Mouse (Mus musculus) myocyte (in vitro differentiated cells): Measurements from ENCODE around the gene Nlgn2.

Experiments
- E2F4 ChIP-seq: IDR thresholded peaks from one replicate; pipeline ENCODE4 v1.6.1; 2011; ENCODE audit warnings: mild to moderate bottlenecking, control low read depth, moderate library complexity; ENCODE audit not compliant: insufficient read depth
- MAX ChIP-seq: IDR thresholded peaks from one replicate; pipeline ENCODE4 v1.6.1; 2011; ENCODE audit warnings: low read depth, mild to moderate bottlenecking, control low read depth
- MYOG ChIP-seq, 3 experiments: IDR thresholded peaks; one replicate each; pipeline ENCODE4 v1.6.1; 2011; ENCODE audit warnings: control low read depth in 2 of 3, low read depth in 2 of 3, mild to moderate bottlenecking in 2 of 3; ENCODE audit not compliant: insufficient read length in 2 of 3, control insufficient read depth in 1 of 3, insufficient read depth in 1 of 3
- POLR2A ChIP-seq: IDR thresholded peaks from one replicate; pipeline ENCODE4 v1.6.1; 2011; ENCODE audit warnings: low read depth, mild to moderate bottlenecking, control low read depth, moderate library complexity; ENCODE audit not compliant: insufficient read length
- POLR2AphosphoS2 ChIP-seq: IDR thresholded peaks from one replicate; pipeline ENCODE4 v1.6.1; 2011; ENCODE audit warnings: low read depth, control low read depth; ENCODE audit not compliant: insufficient read length
- REST ChIP-seq: IDR thresholded peaks from one replicate; pipeline ENCODE4 v1.6.1; 2011; ENCODE audit warnings: mild to moderate bottlenecking, control low read depth, moderate library complexity; ENCODE audit not compliant: insufficient read depth, insufficient read length
- SRF ChIP-seq: IDR thresholded peaks from one replicate; pipeline ENCODE4 v1.6.1; 2011; ENCODE audit warnings: low read depth; ENCODE audit not compliant: control insufficient read depth, insufficient read length
- TCF12 ChIP-seq: IDR thresholded peaks from one replicate; pipeline ENCODE4 v1.6.1; 2011; ENCODE audit warnings: mild to moderate bottlenecking, control low read depth; ENCODE audit not compliant: poor library complexity, insufficient read depth, severe bottlenecking
- TCF3 ChIP-seq: IDR thresholded peaks from one replicate; pipeline ENCODE4 v1.6.1; 2011; ENCODE audit warnings: low read depth, control low read depth; ENCODE audit not compliant: insufficient read length
- USF1 ChIP-seq: IDR thresholded peaks from one replicate; pipeline ENCODE4 v1.6.1; 2011; ENCODE audit warnings: low read depth, mild to moderate bottlenecking, control low read depth, moderate library complexity

GRCm38 (mm10) chr11:69833554-69833953 is 4.0 kb downstream of the Nlgn2 start:
- TF ChIP-seq POLR2A (no peak), MYOG (IDR thresholded peaks at IDR 0.05; ENCODE audit: control insufficient read depth in 1 of 3, insufficient read depth in 1 of 3, insufficient read length in 2 of 3, low read depth in 2 of 3) (no peak), REST (no peak), POLR2AphosphoS2 (no peak), USF1 (no peak), MAX (no peak), E2F4 (no peak), SRF (no peak), TCF3 (no peak), TCF12 (no peak)
